Comparison of ENCODE assay signal across 27 mouse cellular contexts in genomic region chr17:46241471-46241870, GRCm38 (mm10). TPM values are rescaled to one million over a fixed set of nuclear protein-coding genes. Genes with fewer than 3 reads are reported as not detected.
DNase-seq lines count a peak whose midpoint lies in the region; ATAC-seq and TF ChIP-seq lines count a peak whose summit lies in the region.
"Had no signal": no experiment of that assay in that cellular context is flagged by ENCODE, and none has a peak within 500 bp of the region (broad histone marks: within the 10 kb centered on the region; RNA-seq: fewer than 3 reads in every experiment).

No protein-coding gene starts in this region.

- no peak for ATAC-seq in heart, embryonic 12.5 days (ENCODE audit: insufficient number of reproducible peaks, low FRiP score)
- ATAC-seq in stomach, embryonic 16.5 days (ENCODE audit: insufficient read depth, low FRiP score) = peak; percentile 54; the same call in 1 of the 2 replicates
- ATAC-seq: CD4-positive, CD25-positive, alpha-beta regulatory T cell, adult 4 months; forebrain, embryonic 13.5 days; forebrain, embryonic 16.5 days; hindbrain, embryonic 16.5 days; intestine, embryonic 15.5 days; Patski had no signal

- H3K27me3 ChIP-seq in heart, embryonic 12.5 days (replicated peaks) = 0 out of 2 replicates have a peak, but pooled peaks cover 8% of the 10 kb centered on the region
- H3K27me3 ChIP-seq in stomach, embryonic 16.5 days (ENCODE audit: control insufficient read depth, insufficient read depth, low read length) = no peaks in the 10 kb centered on the region
- H3K27me3 ChIP-seq: embryonic facial prominence, embryonic 12.5 days; forebrain, embryonic 13.5 days; heart, embryonic 15.5 days; hindbrain, embryonic 13.5 days; intestine, embryonic 15.5 days; Patski had no signal

- no peak for TF ChIP-seq CTCF in lung, adult 2 months (IDR thresholded peaks at IDR 0.05; ENCODE audit: insufficient read depth, low read length)

- H3K4me3 ChIP-seq in heart, embryonic 12.5 days = no peak overlapping the region
- H3K4me3 ChIP-seq in lung, adult 2 months (replicated peaks; ENCODE audit: extremely low read depth, low read depth, low read length) = no peak overlapping the region
- H3K4me3 ChIP-seq in stomach, embryonic 16.5 days (replicated peaks; ENCODE audit: low read length) = no peak overlapping the region
- H3K4me3 ChIP-seq: embryonic facial prominence, embryonic 12.5 days; erythroblast, embryonic 14.5 days; forebrain, embryonic 13.5 days; heart, embryonic 15.5 days; hindbrain, embryonic 10.5 days; hindbrain, embryonic 13.5 days; intestine, embryonic 15.5 days had no signal

- TF ChIP-seq POLR2A in lung, adult 2 months (IDR thresholded peaks at IDR 0.05; ENCODE audit: borderline replicate concordance, extremely low read depth, low read depth, low read length) = no peak

- H3K9ac ChIP-seq in heart, embryonic 12.5 days = 0 out of 2 replicates have a peak overlapping the region, but pooled peaks have one; percentile 0
- H3K9ac ChIP-seq in stomach, embryonic 16.5 days (ENCODE audit: low read length) = no peak overlapping the region
- H3K9ac ChIP-seq: embryonic facial prominence, embryonic 12.5 days; forebrain, embryonic 13.5 days; heart, embryonic 15.5 days; hindbrain, embryonic 13.5 days; intestine, embryonic 15.5 days had no signal

- no peaks in the 10 kb centered on the region for H3K9me3 ChIP-seq in heart, embryonic 12.5 days (replicated peaks)
- H3K9me3 ChIP-seq in stomach, embryonic 16.5 days (replicated peaks; ENCODE audit: control insufficient read depth, low read length) = no peaks in the 10 kb centered on the region
- H3K9me3 ChIP-seq: embryonic facial prominence, embryonic 12.5 days; forebrain, embryonic 13.5 days; heart, embryonic 15.5 days; hindbrain, embryonic 10.5 days; hindbrain, embryonic 13.5 days; intestine, embryonic 15.5 days had no signal

- H3K27ac ChIP-seq in heart, embryonic 12.5 days (ENCODE audit: poor library complexity, severe bottlenecking) = no peak overlapping the region
- peak overlapping the region; percentile 13; the same call in 1 of the 2 replicates for H3K27ac ChIP-seq in stomach, embryonic 16.5 days (ENCODE audit: low read length)
- H3K27ac ChIP-seq: embryonic facial prominence, embryonic 12.5 days; forebrain, embryonic 13.5 days; heart, embryonic 15.5 days; hindbrain, embryonic 10.5 days; hindbrain, embryonic 13.5 days; intestine, embryonic 15.5 days had no signal

- H3K36me3 ChIP-seq in heart, embryonic 12.5 days = peaks cover 93% of the 10 kb centered on the region
- H3K36me3 ChIP-seq in stomach, embryonic 16.5 days (ENCODE audit: control insufficient read depth, insufficient read depth, low read length) = peaks cover 39% of the 10 kb centered on the region

- peaks cover 16% of the 10 kb centered on the region for H3K4me1 ChIP-seq in heart, embryonic 12.5 days (replicated peaks)
- no peaks in the 10 kb centered on the region for H3K4me1 ChIP-seq in lung, adult 2 months (ENCODE audit: control insufficient read depth, insufficient read depth, low read length)
- H3K4me1 ChIP-seq in stomach, embryonic 16.5 days (ENCODE audit: control insufficient read depth, insufficient read depth, low read length) = no peaks in the 10 kb centered on the region; the same call in 1 of the 2 replicates

- 61% methylated on average over 11 of the region's 11 CpGs for WGBS in heart, embryonic 12.5 days
- WGBS in lung, adult 2 months = 51% methylated on average over 11 of the region's 11 CpGs
- WGBS in stomach, embryonic 16.5 days = 51% methylated on average over 11 of the region's 11 CpGs

- DNase-seq in heart, adult 11 months = no peak
- peak; percentile 35 for DNase-seq in lung, postnatal 36 days
- DNase-seq in lung, adult 2 months = no peak
- DNase-seq in spleen, postnatal 36 days (ENCODE audit: low spot score in 2 of 2) = no peak
- DNase-seq: adrenal gland, postnatal 10 days; adrenal gland, postnatal 36 days; cerebellum, adult 2 months; cerebellum, adult 9-11 months; cerebellum, postnatal 36 days; gastrocnemius, postnatal 10 days; gastrocnemius, postnatal 36 days; heart, postnatal 10 days; heart, postnatal 36 days had no signal

- H3K4me2 ChIP-seq in heart, embryonic 12.5 days = no peak overlapping the region
- no peak overlapping the region for H3K4me2 ChIP-seq in stomach, embryonic 16.5 days (ENCODE audit: low read depth, low read length)
- H3K4me2 ChIP-seq: embryonic facial prominence, embryonic 12.5 days; forebrain, embryonic 13.5 days; heart, embryonic 11.5 days; heart, embryonic 15.5 days; hindbrain, embryonic 13.5 days; intestine, embryonic 15.5 days had no signal

RNA-seq across cellular contexts. Expression of gene Polr1c, which starts 6.4 kb away (rescaled TPM):
- 44.5 and 48.6 TPM in 2 replicates for polyA plus RNA-seq in heart, embryonic 12.5 days (2016; fragmentation: Nextera tagmentation; extraction: Ambion mirVana)
- polyA plus RNA-seq in lung, adult 2 months (2012; rRNA removed) = 35.9 and 39.5 TPM in 2 replicates
- polyA plus RNA-seq in stomach, embryonic 16.5 days (2015; fragmentation: Nextera tagmentation; extraction: Ambion mirVana) = 67.9 and 72.6 TPM in 2 replicates

RNA-seq across cellular contexts. Expression of gene Yipf3, which starts 6.4 kb away (rescaled TPM):
- polyA plus RNA-seq in heart, embryonic 12.5 days (2016; fragmentation: Nextera tagmentation; extraction: Ambion mirVana) = 66.6 and 72.0 TPM in 2 replicates
- polyA plus RNA-seq in lung, adult 2 months (2012; rRNA removed) = 208 and 209 TPM in 2 replicates
- polyA plus RNA-seq in stomach, embryonic 16.5 days (2015; fragmentation: Nextera tagmentation; extraction: Ambion mirVana) = 111 and 120 TPM in 2 replicates

RNA-seq across cellular contexts. Expression of gene Lrrc73, which starts 11.9 kb away (rescaled TPM):
- 0.89 and 0.91 TPM in 2 replicates for polyA plus RNA-seq in heart, embryonic 12.5 days (2016; fragmentation: Nextera tagmentation; extraction: Ambion mirVana)
- polyA plus RNA-seq in lung, adult 2 months (2012; rRNA removed) = 6.8 TPM in 2 replicates
- polyA plus RNA-seq in stomach, embryonic 16.5 days (2015; fragmentation: Nextera tagmentation; extraction: Ambion mirVana) = 0.45 and 0.48 TPM in 2 replicates

RNA-seq across cellular contexts. Expression of gene Xpo5, which starts 38.9 kb away (rescaled TPM):
- 29.9 and 32.4 TPM in 2 replicates for polyA plus RNA-seq in heart, embryonic 12.5 days (2016; fragmentation: Nextera tagmentation; extraction: Ambion mirVana)
- polyA plus RNA-seq in lung, adult 2 months (2012; rRNA removed) = 15.2 and 19.6 TPM in 2 replicates
- polyA plus RNA-seq in stomach, embryonic 16.5 days (2015; fragmentation: Nextera tagmentation; extraction: Ambion mirVana) = 32.7 and 32.9 TPM in 2 replicates

RNA-seq across cellular contexts. Expression of gene Polh, which starts 39.0 kb away (rescaled TPM):
- 12.5 and 12.7 TPM in 2 replicates for polyA plus RNA-seq in heart, embryonic 12.5 days (2016; fragmentation: Nextera tagmentation; extraction: Ambion mirVana)
- 3.4 and 4.2 TPM in 2 replicates for polyA plus RNA-seq in lung, adult 2 months (2012; rRNA removed)
- polyA plus RNA-seq in stomach, embryonic 16.5 days (2015; fragmentation: Nextera tagmentation; extraction: Ambion mirVana) = 14.9 and 15.1 TPM in 2 replicates
